Mouse (Mus musculus): ENCODE data around the gene Rpl23.
"Not testable (repeated sequence)": the region's sequence is repeated elsewhere in the genome, so short reads cannot be mapped to it uniquely, and the experiment has no call there.

DNA sequence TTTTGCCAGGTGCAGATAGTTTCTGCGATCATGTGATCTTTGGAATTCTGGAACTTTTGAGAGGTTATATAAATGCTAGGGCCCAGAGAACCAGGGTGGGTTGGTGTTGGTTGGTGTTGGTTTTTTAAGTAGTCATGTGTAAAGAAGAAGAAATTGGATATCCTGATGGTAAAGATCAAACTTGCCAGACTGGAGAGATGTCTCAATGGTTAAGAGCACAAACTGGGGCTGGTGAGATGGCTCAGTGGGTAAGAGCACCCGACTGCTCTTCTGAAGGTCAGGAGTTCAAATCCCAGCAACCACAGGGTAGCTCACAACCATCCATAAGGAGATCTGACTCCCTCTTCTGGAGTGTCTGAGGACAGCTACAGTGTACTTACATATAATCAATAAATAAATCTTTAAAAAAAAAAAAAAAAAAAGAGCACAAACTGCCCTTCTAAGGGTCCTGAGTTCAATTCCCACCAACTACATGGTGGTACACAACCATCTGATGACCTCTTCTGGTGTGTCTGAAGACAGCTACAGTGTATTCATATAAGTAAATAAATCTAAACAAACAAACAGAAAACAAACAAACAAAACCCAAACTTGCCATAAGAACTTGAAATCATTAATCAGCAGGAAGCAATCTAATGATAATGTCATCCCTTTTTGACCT lies 8.7 kb upstream of the Rpl23 start:
- TF ChIP-seq CTCF (IDR thresholded peaks at IDR 0.05 in 2 of 3, conservative IDR thresholded peaks at IDR 0.05 in 1 of 3; ENCODE audit: control insufficient read depth in 1 of 3, insufficient read depth in 1 of 3, low read depth in 2 of 3, low read length in 3 of 3, poor library complexity in 1 of 3, severe bottlenecking in 1 of 3); POLR2AphosphoS2 (IDR thresholded peaks at IDR 0.05; ENCODE audit: low read length); ELF1 (IDR thresholded peaks at IDR 0.05; ENCODE audit: low read depth, low read length); UBTF (IDR thresholded peaks at IDR 0.05; ENCODE audit: borderline replicate concordance, insufficient read depth, low read depth, low read length); EP300 (IDR thresholded peaks at IDR 0.05; ENCODE audit: low read depth in 1 of 2, low read length in 2 of 2); USF1 (IDR thresholded peaks at IDR 0.05; ENCODE audit: low read depth, low read length); TAL1 (IDR thresholded peaks at IDR 0.05; ENCODE audit: low read length): not testable (repeated sequence)

Measured in MEL (cell line).